Mouse (Mus musculus): ENCODE data around the gene Olfr49.

DNA sequence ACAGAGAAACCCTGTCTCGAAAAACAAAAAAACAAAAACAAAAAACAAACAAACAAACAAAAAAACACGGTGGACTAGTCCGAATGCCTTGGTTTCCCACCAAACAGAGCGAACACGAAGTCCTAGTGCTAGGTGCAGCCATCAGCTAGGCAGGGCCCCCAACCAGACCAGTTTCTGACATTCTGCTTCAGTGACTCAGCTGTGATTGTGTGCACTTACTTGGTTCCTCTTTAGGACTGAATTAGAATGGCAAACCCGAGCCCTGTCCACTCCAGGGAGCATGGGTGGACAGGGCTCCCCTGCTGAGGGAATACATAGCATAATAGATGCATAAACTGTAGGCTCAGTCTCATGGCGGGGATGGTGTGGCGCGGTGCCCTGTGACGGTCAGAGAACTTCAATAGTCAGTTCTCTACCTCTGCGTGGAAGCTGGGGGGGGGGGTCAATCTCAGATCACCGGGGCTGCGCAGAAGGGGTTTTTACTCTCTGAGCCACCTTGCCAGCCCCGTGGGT lies 54.0 kb downstream of the Olfr49 start:
- TF ChIP-seq CTCF (IDR thresholded peaks at IDR 0.05) (no peak), POLR2A (IDR thresholded peaks at IDR 0.05; ENCODE audit: insufficient read depth, low read depth, low read length) (no peak), EP300 (IDR thresholded peaks at IDR 0.05; ENCODE audit: insufficient read depth, low read depth, low read length) (no peak)

All from heart, adult 2 months (tissue).